Mouse (Mus musculus): ENCODE data around the gene Xntrpc.
"Not testable (repeated sequence)": the region's sequence is repeated elsewhere in the genome, so short reads cannot be mapped to it uniquely, and the experiment has no call there.

Xntrpc gene

DNA sequence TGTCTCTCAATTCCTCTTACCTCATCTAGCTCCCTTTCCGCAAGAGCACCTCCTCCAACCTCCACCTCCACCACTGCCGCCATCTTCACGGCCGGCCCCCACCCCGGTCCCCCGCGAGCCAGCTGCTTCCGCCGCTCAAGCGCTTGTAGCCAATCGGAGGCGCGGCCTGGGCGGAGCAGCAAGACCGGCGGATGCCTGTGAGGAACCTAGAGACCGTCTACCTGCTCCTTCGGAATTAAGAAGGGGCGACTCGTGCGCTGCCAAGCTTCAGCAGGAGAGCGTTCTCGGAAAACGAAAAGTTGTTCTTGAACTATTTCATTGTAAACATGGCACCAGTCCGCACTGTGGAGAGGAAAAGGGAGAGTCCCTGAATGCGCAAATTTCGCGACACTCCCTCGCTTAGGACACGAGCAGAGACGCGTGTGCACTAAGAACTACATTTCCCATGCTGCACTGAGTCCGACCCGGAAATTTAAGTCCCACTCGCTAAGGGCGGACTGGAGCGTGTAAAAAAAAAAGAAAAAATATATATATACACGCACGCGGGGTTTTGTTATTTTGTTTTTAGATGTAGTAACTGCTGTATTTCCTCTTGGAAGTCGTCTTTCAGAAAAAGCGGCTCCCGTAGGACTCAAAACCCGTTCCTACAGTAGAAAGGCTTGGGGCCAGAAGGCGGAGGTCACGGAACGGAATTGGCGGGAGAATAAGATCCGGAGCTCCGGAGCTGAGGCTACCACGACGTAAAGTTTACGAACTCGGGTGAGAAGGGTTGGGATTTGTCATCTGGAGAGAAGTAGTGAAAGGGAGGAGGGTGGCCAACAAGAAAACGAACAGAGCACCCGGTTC is at the start of gene Xntrpc, which contains the start of the genes Rnf121 and Xndc1:
TSS of gene Xntrpc (plus strand) at position 668 of the 846 bp plus-strand sequence.
TSS of gene Rnf121 (minus strand) at position 424 of the 846 bp plus-strand sequence.
TSS of gene Xndc1 (plus strand) at position 466 of the 846 bp plus-strand sequence.
- peak; percentile 99 for ATAC-seq (ENCODE audit: low TSS enrichment)

- ATAC-seq (ENCODE audit: low TSS enrichment): no peak
Observed at GRCm38 (mm10) chr7:102016936-102017335, 48.6 kb upstream of the Xntrpc start.

GRCm38 (mm10) chr7:102017452-102017851 is 48.1 kb upstream of the Xntrpc start:
- ATAC-seq (ENCODE audit: low TSS enrichment): peak; percentile 10; the same call in 1 of the 2 replicates

GRCm38 (mm10) chr7:102018034-102018433 is 47.5 kb upstream of the Xntrpc start:
- ATAC-seq (ENCODE audit: low TSS enrichment): no peak

DNA sequence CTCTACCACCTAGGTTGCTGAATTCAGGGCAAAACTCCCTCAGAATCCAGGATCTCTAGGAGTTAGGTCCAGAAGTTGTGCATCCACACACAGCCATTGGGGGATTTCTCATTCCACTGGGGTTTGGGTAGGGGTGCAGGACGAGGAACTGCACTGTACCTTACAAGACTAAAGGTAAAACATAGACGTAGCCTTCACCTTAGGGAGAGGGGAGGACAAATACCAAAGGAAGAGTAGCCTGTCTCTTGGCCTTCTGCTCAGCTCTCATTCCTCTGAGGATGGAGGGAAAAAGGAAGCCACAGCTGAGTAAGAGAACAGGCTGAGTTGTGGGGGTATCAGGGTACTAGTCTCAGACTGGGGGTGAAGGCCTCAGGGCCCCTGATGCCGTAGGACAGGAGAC is 46.9 kb upstream of the Xntrpc start, which contains the start of gene Il18bp:
TSS of gene Il18bp (minus strand) at position 101 of the 400 bp plus-strand sequence.
- no peak for ATAC-seq (ENCODE audit: low TSS enrichment)

- no peak for ATAC-seq (ENCODE audit: low TSS enrichment)
Observed at GRCm38 (mm10) chr7:102019362-102019761, 46.2 kb upstream of the Xntrpc start.

GRCm38 (mm10) chr7:102020934-102021333 is 44.6 kb upstream of the Xntrpc start:
- ATAC-seq (ENCODE audit: low TSS enrichment): not testable (repeated sequence)

- peak; percentile 69 for ATAC-seq (ENCODE audit: low TSS enrichment)
Observed at GRCm38 (mm10) chr7:102023821-102024220, 41.7 kb upstream of the Xntrpc start.

- no peak for ATAC-seq (ENCODE audit: low TSS enrichment)
Observed at GRCm38 (mm10) chr7:102025187-102026119, 40.1 kb upstream of the Xntrpc start.

DNA sequence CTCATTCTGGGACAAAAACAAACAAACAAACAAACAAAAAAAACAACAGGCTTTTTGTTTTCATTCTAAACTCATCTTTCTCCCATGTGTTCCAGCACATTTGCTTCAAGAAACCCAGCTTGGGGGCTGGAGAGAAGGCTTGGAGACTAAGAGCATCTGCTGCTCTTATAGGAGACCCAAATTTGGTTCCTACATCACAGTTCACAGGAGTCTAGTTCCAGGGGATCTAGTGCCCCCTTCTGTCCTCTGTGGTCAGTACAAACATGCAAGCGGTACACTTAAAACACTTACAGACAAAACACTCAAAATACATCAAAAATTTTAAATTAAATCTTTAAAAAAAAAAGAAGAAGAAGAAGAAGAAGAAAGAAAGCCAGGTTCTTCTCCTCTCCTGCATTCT is 30.6 kb upstream of the Xntrpc start:
- no peak for ATAC-seq (ENCODE audit: low TSS enrichment)

GRCm38 (mm10) chr7:102035534-102035933 is 30.0 kb upstream of the Xntrpc start:
- no peak for ATAC-seq (ENCODE audit: low TSS enrichment)

GRCm38 (mm10) chr7:102037318-102037717 is 28.2 kb upstream of the Xntrpc start:
- peak; percentile 55 for ATAC-seq (ENCODE audit: low TSS enrichment)

- no peak for ATAC-seq (ENCODE audit: low TSS enrichment)
Observed at GRCm38 (mm10) chr7:102042314-102042713, 23.2 kb upstream of the Xntrpc start.

DNA sequence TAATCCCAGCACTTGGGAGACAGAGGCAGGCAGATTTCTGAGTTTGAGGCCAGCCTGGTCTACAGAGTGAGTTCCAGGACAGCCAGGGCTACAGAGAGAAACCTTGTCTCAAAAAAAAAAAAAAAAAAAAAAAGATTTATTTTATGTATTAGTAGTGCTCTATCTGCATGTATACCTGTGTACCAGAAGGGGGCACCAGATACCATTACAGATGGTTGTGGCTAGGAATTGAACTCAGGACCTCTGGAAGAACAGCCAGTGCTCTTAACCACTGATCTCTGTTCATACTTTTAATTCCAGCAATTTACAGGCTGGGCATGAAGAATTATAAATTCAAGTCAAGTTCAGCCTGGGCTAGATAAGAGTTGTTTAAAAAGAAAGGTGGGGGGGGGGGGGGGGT is 17.0 kb upstream of the Xntrpc start:
- not testable (repeated sequence) for ATAC-seq (ENCODE audit: low TSS enrichment)

DNA sequence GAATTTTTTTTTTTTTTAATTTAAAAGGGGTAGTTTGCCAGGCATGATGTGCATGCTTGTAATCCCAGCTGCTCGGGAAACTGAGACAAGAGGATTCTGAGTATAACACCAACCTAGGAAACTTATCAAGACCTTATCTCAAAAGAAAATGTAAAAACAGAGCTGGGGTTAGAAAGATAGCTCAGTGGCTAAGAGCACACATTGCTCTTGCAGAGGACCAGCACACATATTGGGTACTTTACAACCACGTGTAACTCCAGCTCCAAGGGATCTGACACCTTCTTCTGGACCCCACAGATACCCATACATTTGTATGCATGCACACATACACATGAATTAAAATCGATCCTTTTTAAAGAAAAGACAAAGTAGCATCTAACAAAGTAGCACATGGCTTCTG is 4.2 kb upstream of the Xntrpc start:
- ATAC-seq (ENCODE audit: low TSS enrichment): no peak

DNA sequence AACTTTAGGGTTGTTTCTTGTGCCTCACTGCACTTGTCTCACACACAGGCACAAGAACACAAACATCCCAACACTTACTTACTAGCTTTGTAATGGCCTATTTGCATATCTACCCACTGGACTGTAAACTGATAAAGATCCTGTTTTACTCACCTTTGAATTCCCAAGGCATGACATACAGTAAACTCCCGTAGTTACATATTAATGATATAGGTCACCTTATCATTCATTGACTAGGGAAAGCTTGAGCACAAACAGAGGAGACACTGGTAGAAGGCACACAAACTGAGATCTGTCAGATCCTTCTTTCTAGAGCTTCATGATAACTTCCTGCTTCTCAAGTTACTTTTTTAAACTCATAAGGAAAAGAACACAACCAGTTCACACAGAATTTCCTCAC is 3.3 kb upstream of the Xntrpc start:
- ATAC-seq (ENCODE audit: low TSS enrichment): no peak

- ATAC-seq (ENCODE audit: low TSS enrichment): no peak
Observed at GRCm38 (mm10) chr7:102063891-102064290, 1.6 kb upstream of the Xntrpc start.

DNA sequence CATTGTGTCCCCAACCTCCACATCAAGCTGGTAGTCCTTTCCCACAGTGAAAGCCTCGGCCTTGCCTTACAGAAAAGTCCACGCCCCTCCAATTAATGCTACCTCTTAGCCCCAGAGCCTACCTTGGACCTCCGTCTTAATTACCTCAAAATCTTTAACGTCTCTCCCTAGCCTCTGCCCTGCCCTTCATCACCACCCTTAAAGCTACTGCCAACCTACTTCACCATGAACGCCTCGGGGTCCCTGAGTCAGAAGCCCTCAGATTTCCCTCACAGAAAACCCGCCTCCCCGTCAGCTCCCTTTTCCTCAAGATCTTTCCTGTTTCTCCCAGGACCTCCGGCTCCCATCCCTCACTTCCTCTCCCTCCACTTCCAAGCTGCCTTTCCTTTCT is 863 bp upstream of the Xntrpc start:
- peak; percentile 35 for ATAC-seq (ENCODE audit: low TSS enrichment)

- ATAC-seq (ENCODE audit: low TSS enrichment): no peak
Observed at GRCm38 (mm10) chr7:102066363-102066762, 850 bp downstream of the Xntrpc start.

GRCm38 (mm10) chr7:102076714-102077296 is 11.3 kb downstream of the Xntrpc start:
- ATAC-seq (ENCODE audit: low TSS enrichment): no peak

DNA sequence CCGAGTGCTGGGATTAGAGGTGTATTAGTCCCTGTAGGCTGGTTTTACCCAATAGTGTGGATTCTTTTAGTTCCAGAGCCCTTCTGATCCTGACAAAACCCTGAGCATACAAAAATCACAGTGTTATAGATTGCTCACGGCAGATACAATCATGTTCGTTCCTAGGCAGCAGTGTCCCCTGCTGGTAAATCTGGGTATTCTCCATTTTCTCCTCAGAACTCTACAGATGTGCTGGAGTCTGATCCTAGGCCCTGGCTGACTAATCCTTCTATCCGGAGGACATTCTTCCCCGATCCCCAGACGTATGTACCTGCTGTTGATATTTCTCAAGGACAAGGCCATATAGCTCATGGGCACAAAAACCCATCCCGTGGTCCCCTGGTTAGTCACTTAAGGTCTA is 13.0 kb downstream of the Xntrpc start:
- ATAC-seq (ENCODE audit: low TSS enrichment): no peak

- ATAC-seq (ENCODE audit: low TSS enrichment): no peak
Observed at GRCm38 (mm10) chr7:102080311-102080710, 14.8 kb downstream of the Xntrpc start.

All from frontal cortex, adult (tissue).